Mouse (Mus musculus): ENCODE data around the gene Evi2. TPM values are rescaled to one million over a fixed set of nuclear protein-coding genes. Genes with fewer than 3 reads are reported as not detected.
A peak's percentile ranks its signal among the peaks of the same experiment; 100 is the strongest.

The Evi2 gene
- polyA plus RNA-seq, 1 experiment = 0.07 TPM

GRCm38 (mm10) chr11:79535554-79535953 lies 5.2 kb upstream of the Evi2 start:
- no peak for TF ChIP-seq CTCF (IDR thresholded peaks at IDR 0.05; ENCODE audit: borderline replicate concordance, extremely low read depth, insufficient read depth, insufficient read length)
- no peak for DNase-seq (ENCODE audit: low read depth)

- DNase-seq (ENCODE audit: low read depth) = peak; percentile 44
Observed at GRCm38 (mm10) chr11:79533950-79534690, 3.7 kb upstream of the Evi2 start.

DNA sequence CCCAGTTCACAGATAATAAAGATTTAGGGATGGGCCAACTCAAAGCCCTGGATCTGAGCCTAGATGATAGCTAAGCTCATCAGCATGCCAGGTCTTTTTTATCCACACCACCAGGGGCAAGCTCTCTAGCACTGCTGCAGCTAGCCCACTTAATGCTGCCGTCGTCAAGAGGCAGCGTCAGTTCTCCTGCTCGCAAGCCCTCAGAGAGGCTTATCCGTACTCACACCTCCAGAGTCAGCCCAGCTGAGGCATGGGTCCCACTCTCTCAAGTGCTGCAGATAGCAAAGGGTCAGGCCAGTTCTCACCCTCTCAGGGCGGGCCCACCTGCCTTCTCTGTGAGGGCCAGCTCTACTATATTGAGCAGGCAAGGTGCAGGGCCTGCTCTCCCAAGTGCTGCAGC lies 2.9 kb upstream of the Evi2 start:
- TF ChIP-seq CTCF (IDR thresholded peaks at IDR 0.05; ENCODE audit: borderline replicate concordance, extremely low read depth, insufficient read depth, insufficient read length) (no peak), POLR2A (IDR thresholded peaks at IDR 0.05; ENCODE audit: borderline replicate concordance, extremely low read depth, insufficient read depth, insufficient read length, poor library complexity, severe bottlenecking) (no peak)
- peak; percentile 6 for DNase-seq (ENCODE audit: low read depth)

More at GRCm38 (mm10) chr11:79533950-79534690, 3.7 kb upstream of the Evi2 start:
- no peak for TF ChIP-seq CTCF (IDR thresholded peaks at IDR 0.05; ENCODE audit: borderline replicate concordance, extremely low read depth, insufficient read depth, insufficient read length)
- no peak for TF ChIP-seq POLR2A (IDR thresholded peaks at IDR 0.05; ENCODE audit: borderline replicate concordance, extremely low read depth, insufficient read depth, insufficient read length, poor library complexity, severe bottlenecking)

GRCm38 (mm10) chr11:79531485-79531884 lies 1.1 kb upstream of the Evi2 start:
- DNase-seq (ENCODE audit: low read depth) = no peak
- TF ChIP-seq CTCF (IDR thresholded peaks at IDR 0.05; ENCODE audit: borderline replicate concordance, extremely low read depth, insufficient read depth, insufficient read length) (no peak), POLR2A (IDR thresholded peaks at IDR 0.05; ENCODE audit: borderline replicate concordance, extremely low read depth, insufficient read depth, insufficient read length, poor library complexity, severe bottlenecking) (no peak)

DNA sequence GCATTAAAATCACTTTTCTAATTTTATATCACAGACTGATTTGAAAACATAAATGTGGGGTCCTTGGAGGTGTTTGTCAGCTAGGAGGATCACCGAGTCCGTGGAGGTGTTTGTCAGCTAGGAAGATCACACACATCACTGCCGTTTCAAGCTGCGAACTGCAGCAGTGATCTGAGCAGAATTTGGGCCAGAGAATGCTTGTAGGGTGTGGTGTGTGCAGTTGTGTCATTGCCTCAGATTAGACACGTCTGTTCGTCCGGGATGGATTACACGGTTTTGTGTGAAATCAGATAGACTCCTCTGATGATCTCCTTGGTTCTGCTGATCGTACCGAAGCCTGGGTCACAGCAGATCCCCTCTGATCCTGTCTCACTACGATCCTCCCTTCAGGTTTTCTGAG lies 385 bp upstream of the Evi2 start:
- TF ChIP-seq CTCF (IDR thresholded peaks at IDR 0.05; ENCODE audit: borderline replicate concordance, extremely low read depth, insufficient read depth, insufficient read length) (no peak), POLR2A (IDR thresholded peaks at IDR 0.05; ENCODE audit: borderline replicate concordance, extremely low read depth, insufficient read depth, insufficient read length, poor library complexity, severe bottlenecking) (no peak)

DNA sequence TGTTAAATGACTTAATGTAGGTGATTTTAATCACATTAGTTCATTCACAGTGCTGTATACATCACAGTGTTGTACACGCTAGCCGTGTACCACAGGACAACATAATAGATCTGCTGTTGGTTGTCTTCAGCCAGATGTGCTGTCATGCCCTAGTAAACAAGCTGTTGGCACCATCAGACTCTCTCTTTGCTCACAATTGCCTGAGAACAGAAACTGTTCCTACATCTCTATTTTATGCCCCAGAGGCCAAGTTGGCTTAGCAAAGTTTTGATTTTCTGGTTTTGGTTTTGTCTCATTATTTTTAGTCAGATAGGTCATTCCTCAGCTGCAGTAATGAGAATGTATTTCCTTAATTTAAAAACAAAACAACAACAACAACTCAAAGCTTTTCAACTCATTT lies 653 bp downstream of the Evi2 start:
- TF ChIP-seq POLR2A (IDR thresholded peaks at IDR 0.05; ENCODE audit: borderline replicate concordance, extremely low read depth, insufficient read depth, insufficient read length, poor library complexity, severe bottlenecking) (no peak), CTCF (IDR thresholded peaks at IDR 0.05; ENCODE audit: borderline replicate concordance, extremely low read depth, insufficient read depth, insufficient read length) (no peak)

More for the DNA sequence above, 385 bp upstream of the Evi2 start:
- no peak for DNase-seq (ENCODE audit: low read depth)

GRCm38 (mm10) chr11:79529226-79529625 lies 1.2 kb downstream of the Evi2 start:
- no peak for DNase-seq (ENCODE audit: low read depth)
- TF ChIP-seq POLR2A (IDR thresholded peaks at IDR 0.05; ENCODE audit: borderline replicate concordance, extremely low read depth, insufficient read depth, insufficient read length, poor library complexity, severe bottlenecking) (no peak), CTCF (IDR thresholded peaks at IDR 0.05; ENCODE audit: borderline replicate concordance, extremely low read depth, insufficient read depth, insufficient read length) (no peak)

More for the DNA sequence above, 653 bp downstream of the Evi2 start:
- DNase-seq (ENCODE audit: low read depth) = no peak

DNA sequence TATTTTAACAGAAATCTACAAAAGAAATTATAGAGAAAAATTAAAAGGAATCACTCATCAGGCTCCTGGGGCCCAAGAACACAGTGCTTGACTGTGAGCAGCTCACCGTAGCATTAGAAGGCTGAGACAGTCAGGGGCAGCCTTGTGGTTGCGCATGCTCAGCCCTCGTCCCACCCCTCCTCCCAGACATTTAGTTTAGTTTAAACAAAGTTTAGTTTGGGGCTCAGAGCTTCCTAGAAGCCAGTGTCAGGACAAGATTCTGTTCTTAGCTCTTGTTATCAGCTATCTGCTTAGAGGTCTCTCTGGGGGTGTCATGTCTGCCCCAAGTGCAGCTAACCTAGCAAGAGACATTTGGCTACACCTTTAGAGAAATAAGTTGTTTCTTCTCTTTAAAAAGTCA lies 1.8 kb downstream of the Evi2 start:
- DNase-seq (ENCODE audit: low read depth) = no peak
- no peak for TF ChIP-seq CTCF (IDR thresholded peaks at IDR 0.05; ENCODE audit: borderline replicate concordance, extremely low read depth, insufficient read depth, insufficient read length)
- TF ChIP-seq POLR2A (IDR thresholded peaks at IDR 0.05; ENCODE audit: borderline replicate concordance, extremely low read depth, insufficient read depth, insufficient read length, poor library complexity, severe bottlenecking) = no peak

- no peak for DNase-seq (ENCODE audit: low read depth)
- TF ChIP-seq POLR2A (IDR thresholded peaks at IDR 0.05; ENCODE audit: borderline replicate concordance, extremely low read depth, insufficient read depth, insufficient read length, poor library complexity, severe bottlenecking) (no peak), CTCF (IDR thresholded peaks at IDR 0.05; ENCODE audit: borderline replicate concordance, extremely low read depth, insufficient read depth, insufficient read length) (no peak)
Observed at GRCm38 (mm10) chr11:79527739-79528384, 2.5 kb downstream of the Evi2 start.

GRCm38 (mm10) chr11:79527015-79527738 lies 3.2 kb downstream of the Evi2 start:
- TF ChIP-seq CTCF (IDR thresholded peaks at IDR 0.05; ENCODE audit: borderline replicate concordance, extremely low read depth, insufficient read depth, insufficient read length) (no peak), POLR2A (IDR thresholded peaks at IDR 0.05; ENCODE audit: borderline replicate concordance, extremely low read depth, insufficient read depth, insufficient read length, poor library complexity, severe bottlenecking) (no peak)
- peak; percentile 5 for DNase-seq (ENCODE audit: low read depth)

DNA sequence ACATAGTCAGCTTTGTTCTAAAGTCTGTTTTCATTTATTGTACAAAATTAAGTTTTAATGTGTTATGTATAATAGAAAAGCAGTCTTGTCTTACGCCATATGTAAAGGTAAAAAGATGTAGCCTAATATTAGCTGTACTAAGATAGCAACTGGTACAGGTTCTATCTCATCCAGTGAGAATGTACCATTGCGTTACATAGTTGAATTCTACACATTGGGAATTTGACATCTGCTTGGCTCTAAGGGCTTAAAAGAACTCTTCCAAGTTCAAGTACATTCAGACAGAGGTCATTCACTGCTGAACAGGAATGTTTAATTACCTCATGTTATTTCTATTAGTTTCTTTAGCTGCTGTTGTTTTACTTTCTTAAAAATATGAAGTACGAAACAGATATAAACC lies 3.8 kb downstream of the Evi2 start:
- TF ChIP-seq CTCF (IDR thresholded peaks at IDR 0.05; ENCODE audit: borderline replicate concordance, extremely low read depth, insufficient read depth, insufficient read length) = no peak
- no peak for TF ChIP-seq POLR2A (IDR thresholded peaks at IDR 0.05; ENCODE audit: borderline replicate concordance, extremely low read depth, insufficient read depth, insufficient read length, poor library complexity, severe bottlenecking)
- no peak for DNase-seq (ENCODE audit: low read depth)

Measured in brain, embryonic 14.5 days (tissue).